Mouse (Mus musculus): Measurements from ENCODE around the gene Bcs1l. TPM values are rescaled to one million over a fixed set of nuclear protein-coding genes. Genes with fewer than 3 reads are reported as not detected.
A peak's percentile ranks its signal among the peaks of the same experiment; 100 is the strongest.

The Bcs1l gene
- 16.3 and 18.5 TPM in 2 replicates for polyA plus RNA-seq (2012; rRNA removed)

- DNase-seq (ENCODE audit: low read depth, low spot score): peak; percentile 90
- whole genome bisulfite sequencing: under 1% methylated on average over 48 of the region's 48 CpGs
Measured at GRCm38 (mm10) chr1:74587773-74588445, at the start of gene Bcs1l, which contains the start of gene Zfp142. Gene Bcs1l, plus strand, starts transcription at chr1:74588289. Gene Zfp142, minus strand, starts transcription at chr1:74588246.

DNA sequence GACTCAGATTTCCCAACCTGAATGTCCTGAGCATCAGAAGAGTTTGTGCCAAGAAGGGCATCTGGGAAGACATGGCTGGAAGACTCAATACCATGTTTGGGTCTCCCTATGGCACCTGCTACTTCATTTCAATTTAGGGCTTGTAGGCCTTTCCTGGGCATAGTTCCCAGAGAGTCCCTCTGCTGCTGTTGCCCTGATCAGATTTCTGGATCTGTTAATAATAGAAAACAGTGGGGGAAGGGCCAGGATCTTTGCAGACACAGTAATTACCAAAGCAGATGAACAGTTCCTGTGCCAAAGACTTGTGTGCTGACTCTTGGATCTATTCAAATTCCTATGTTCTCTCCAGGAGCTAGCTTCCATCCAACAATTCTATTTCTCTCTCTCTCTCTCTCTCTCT is 49.4 kb upstream of the Bcs1l start:
- no peak for DNase-seq (ENCODE audit: low read depth, low spot score)

GRCm38 (mm10) chr1:74542451-74542961 is 45.6 kb upstream of the Bcs1l start, which contains the start of gene Plcd4:
Gene Plcd4, plus strand, starts transcription at chr1:74542888.
- no peak for DNase-seq (ENCODE audit: low read depth, low spot score)
- 14% methylated on average over 6 of the region's 6 CpGs for WGBS

DNA sequence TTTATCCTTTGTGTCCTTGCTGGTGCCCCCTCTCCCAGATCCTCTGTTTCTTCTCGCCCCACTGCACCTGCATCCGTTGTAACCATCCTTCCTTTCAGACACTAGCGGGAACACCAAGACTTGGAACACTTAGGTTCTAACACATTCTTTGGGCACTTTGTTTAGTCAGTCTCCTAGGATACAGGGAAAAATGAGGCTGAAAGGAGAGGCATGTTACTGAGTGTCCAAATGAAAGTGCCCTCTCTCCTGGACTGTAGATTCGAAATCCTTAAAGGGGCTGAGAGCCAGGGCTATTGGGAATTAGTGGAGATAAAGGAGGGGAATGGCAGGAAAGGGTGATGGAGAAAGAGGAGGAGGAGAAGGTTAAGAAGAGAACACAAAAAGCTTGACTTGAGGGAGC is 43.9 kb upstream of the Bcs1l start, which contains the start of gene Usp37:
Gene Usp37, minus strand, starts transcription at position 101 of the 400 bp plus-strand sequence.
- 83% methylated on average over 4 of the region's 4 CpGs for WGBS

GRCm38 (mm10) chr1:74559061-74559460 is 29.0 kb upstream of the Bcs1l start:
- 79% methylated on average over 5 of the region's 5 CpGs for WGBS
- DNase-seq (ENCODE audit: low read depth, low spot score): no peak

More for the DNA sequence above, 43.9 kb upstream of the Bcs1l start, which contains the start of gene Usp37:
- DNase-seq (ENCODE audit: low read depth, low spot score): no peak

GRCm38 (mm10) chr1:74565834-74566233 is 22.3 kb upstream of the Bcs1l start:
- DNase-seq (ENCODE audit: low read depth, low spot score): no peak
- 87% methylated on average over 6 of the region's 6 CpGs for WGBS

DNA sequence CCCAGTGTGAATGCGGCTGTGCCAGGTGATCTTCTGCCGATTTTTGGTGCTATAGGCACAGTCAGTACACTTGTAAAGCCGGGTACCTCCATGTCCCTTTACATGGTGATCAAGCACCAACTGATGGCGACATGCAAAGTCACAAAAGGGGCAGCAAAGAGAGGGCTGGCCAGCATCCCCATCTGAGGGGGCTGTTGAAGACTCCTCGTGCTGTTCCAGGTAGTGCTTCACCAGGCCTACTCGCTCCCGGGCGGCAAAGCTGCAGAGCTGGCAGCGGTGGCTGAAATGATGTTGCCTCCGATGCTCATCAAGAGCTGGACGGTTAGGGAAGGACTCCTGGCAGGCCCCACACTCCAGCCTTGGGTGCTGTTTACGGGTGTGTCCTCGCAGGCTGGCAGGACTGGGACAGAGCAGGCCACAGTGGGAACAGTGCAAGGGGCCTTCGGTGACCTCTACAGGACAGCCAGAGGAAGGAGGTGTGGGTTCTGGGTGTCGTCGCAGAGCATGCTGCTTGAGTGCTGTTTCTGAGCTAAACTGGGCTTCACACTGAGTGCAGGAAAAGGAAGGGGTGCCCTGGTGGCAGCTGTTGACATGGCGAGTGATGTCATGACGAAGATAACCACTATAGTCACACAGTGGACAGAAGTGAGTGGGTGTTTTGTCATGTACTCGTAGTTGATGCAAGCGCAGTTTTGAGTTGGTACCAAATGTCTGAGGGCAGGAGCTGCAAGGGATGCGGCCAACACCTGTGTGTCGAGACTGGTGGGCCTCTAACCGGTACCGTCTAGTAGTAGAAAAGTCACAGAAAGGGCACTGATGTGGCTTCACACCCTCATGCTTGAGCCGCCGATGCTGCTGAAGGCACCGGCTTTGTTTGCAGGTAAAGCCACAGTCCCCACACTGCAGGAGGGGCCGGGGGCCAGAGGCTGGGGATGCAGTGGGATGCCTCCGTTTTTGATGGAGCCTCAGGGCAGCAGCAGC is 18.1 kb upstream of the Bcs1l start:
- no peak for DNase-seq (ENCODE audit: low read depth, low spot score)
- WGBS: 91% methylated on average over 29 of the region's 29 CpGs

DNA sequence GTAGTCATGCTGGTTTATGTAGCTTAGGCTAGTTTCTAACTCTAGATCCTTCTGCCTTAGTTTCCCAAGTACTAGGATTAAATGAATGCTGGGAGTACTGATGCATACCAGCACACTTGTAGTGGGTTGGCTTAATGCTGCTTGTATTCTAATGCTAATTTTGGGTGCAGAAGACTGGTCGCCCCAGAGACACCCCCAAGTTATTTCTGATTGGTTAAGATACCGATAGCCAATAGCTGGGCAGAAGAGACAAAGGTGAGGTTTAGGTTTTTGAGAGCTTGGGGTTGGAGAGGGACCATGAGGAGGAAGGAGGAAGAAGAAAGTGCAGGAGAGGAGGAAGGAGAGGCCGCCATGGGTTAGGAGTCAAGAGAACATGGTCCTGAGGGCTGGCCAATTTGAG is 5.5 kb upstream of the Bcs1l start:
- 90% methylated on average over 3 of the region's 3 CpGs for WGBS
- no peak for DNase-seq (ENCODE audit: low read depth, low spot score)

DNA sequence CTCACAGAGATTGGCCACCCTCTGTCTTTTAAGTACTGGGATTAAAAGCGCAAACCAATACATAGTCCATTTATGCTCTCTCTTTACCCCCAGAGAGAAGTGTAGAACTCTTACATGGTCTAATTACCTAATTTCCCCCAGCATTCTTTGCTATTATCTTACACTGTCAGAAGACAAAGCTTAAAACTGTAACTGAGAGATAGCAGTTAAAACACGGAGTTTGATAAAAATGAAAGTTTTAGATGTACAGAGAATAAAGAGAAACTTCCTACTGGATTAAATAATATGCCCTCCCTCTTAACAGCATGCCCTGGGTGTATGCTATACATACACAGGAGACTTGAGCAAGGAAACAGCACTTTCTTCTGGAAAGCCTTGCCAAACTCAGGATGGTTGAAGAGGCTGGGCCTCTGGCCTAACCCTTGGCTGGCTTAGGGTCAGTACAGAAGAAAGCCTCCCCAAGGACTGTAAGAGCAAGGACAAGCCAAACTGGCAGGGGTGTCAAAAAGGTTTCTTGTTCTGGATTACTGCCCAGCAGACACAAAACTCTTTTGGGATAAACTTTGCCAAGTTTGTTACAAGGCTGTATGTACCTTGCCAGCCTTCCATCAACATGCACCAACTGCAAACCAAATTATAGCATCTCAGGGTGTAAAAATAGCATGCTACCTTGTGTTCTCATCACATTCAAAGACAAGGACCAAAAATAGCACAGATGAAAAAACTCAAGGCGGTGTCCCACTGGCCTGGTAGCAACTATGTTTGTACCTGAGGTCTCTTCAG is 3.3 kb upstream of the Bcs1l start:
- 92% methylated on average over 3 of the region's 3 CpGs for WGBS
- no peak for DNase-seq (ENCODE audit: low read depth, low spot score)

DNA sequence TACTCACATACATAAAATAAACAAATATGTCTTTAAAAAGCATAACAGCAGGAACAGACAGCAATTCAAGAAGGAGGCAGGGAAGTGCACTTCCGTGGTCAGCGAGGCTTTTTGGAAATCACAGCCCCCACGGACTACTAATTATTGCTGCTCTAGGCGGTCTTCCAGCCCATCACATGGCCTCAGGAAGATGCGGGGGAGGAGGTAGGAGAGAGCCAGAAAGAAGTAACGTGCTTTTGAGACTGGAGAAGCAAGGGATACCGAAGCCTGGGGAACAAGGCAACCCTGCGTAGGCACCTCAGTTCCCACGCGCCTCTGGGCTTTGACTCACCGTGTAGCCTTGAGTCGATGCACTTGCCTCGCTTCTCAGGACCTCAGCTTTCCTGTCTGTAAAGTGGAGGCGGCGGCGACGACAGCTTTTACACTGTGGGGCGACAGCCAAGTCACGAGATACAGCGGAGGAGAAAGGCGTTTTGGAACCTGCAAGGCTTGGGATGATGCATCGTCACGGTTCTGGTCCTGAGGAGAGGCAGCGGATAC is 786 bp upstream of the Bcs1l start:
- DNase-seq (ENCODE audit: low read depth, low spot score): no peak
- WGBS: 1% methylated on average over 24 of the region's 24 CpGs

DNA sequence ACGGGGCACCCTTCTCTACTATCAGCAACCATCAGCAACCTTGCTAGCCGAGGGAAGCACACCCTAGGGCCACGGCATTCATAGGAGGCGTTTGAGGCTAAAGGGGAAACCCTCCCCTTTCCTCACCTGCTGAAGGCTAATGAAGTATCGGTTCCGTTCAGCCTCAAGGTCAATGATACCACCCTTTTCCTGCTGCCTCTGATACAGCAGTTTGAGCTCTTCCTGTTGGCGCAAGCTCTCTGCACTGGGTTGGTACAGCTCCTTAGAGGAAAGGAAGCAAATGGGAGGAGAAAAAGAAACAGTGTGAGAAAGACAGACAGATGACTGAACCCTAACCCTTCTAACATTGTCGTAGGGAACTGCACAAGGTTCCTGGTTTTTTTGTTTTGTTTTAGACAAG is 6.3 kb downstream of the Bcs1l start:
- no peak for DNase-seq (ENCODE audit: low read depth, low spot score)
- WGBS: 70% methylated on average over 8 of the region's 8 CpGs

DNA sequence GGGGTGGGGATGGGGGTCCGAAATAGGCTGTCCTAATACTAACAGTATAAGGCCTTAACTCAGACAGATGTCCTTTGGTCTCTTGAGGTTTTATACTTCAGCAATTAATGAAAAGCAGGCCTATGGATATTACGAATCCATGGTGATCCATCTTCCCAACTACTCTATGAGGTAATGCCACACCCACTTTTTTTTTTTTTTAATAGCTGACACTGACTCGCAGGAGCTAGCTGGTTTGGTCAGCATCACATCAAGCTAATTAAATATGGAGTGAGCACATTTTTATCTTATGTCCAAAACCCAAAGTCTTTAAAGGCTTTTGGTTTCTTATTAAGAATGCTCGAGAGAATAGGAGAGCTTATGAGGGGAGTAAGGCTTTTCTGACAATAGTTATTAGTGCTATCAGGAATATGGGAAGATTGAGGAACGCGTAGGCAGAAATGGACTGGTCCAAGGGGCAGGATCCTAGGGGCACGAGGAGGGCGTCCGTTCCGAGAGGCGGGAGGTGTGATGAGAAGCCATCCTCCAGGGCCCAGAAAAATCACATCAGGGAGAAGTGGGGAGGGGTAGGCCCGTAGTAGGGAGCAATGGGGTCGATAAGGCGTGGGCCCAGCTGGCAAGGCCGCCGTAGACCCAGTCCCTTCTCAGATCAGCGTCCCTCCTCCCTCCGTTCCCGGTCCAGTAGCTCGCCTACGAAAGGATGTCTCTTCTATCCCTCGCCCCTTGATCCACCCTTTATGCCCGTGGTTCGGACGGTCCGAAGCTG is 12.6 kb downstream of the Bcs1l start:
- WGBS: 7% methylated on average over 26 of the region's 26 CpGs
- DNase-seq (ENCODE audit: low read depth, low spot score): no peak

- DNase-seq (ENCODE audit: low read depth, low spot score): peak; percentile 83
- WGBS: 11% methylated on average over 25 of the region's 25 CpGs
Measured at GRCm38 (mm10) chr1:74601267-74601962, 13.3 kb downstream of the Bcs1l start, which contains the start of the genes Rnf25 and Stk36. Gene Rnf25, minus strand, starts transcription at chr1:74601397. Gene Stk36, plus strand, starts transcription at chr1:74601445.

DNA sequence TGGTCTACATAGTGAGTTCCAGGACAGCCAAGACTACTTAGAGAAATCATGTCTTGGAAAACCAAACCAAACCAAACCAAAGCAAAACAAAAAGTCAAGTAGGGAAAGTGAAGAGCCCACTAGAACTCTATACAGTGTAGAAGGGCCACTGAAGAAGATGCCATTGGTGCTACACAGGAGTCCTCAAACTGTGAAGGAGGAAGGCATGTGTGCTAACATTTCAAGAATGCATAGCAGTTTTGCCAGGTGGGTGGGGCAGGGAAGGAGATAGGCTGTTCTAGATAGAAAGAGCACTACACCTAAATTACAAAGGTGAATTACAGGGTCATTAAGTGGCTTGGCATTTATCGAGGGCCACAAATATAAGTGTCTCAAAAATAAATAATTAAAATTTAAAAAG is 36.1 kb downstream of the Bcs1l start:
- DNase-seq (ENCODE audit: low read depth, low spot score): no peak

GRCm38 (mm10) chr1:74626076-74626475 is 38.0 kb downstream of the Bcs1l start:
- DNase-seq (ENCODE audit: low read depth, low spot score): no peak
- WGBS: 70% methylated on average over 4 of the region's 4 CpGs

More for the DNA sequence above, 36.1 kb downstream of the Bcs1l start:
- 72% methylated on average over 1 of the region's 1 CpGs for WGBS

- no peak for DNase-seq (ENCODE audit: low read depth, low spot score)
- 55% methylated on average over 7 of the region's 7 CpGs for WGBS
Measured at GRCm38 (mm10) chr1:74628001-74628400, 39.9 kb downstream of the Bcs1l start.

DNA sequence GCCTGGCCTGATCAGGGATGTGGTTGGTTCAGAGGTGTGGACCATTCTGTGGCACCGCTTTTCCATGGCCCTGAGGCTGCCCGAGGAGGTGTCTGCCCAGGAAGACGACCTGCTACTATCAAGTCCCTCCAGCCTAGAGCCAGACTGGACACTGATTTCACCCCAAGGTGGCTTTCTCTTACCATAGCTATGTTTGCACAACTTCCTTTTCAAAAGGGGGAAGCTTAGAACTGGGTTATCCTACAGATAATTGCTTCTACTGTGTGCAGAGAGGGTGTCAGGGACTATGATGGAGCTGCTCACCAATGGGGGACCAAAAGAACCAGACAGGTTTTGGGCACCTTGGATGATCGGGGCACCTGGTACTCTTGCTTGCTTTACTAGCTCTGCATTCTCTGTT is 44.6 kb downstream of the Bcs1l start:
- no peak for DNase-seq (ENCODE audit: low read depth, low spot score)
- 84% methylated on average over 4 of the region's 4 CpGs for WGBS
